Mouse (Mus musculus): ENCODE data around the gene Map3k3.
A peak's percentile ranks its signal among the peaks of the same experiment; 100 is the strongest.
"Not testable (repeated sequence)": the region's sequence is repeated elsewhere in the genome, so short reads cannot be mapped to it uniquely, and the experiment has no call there.

Map3k3 gene

GRCm38 (mm10) chr11:106193371-106194154 is 109.2 kb downstream of the Map3k3 start:
- peak; percentile 98 for DNase-seq (ENCODE audit: low read depth)

GRCm38 (mm10) chr11:106194155-106194541 is 109.7 kb downstream of the Map3k3 start:
- no peak for DNase-seq (ENCODE audit: low read depth)

GRCm38 (mm10) chr11:106194891-106195290 is 110.5 kb downstream of the Map3k3 start:
- no peak for DNase-seq (ENCODE audit: low read depth)

- DNase-seq (ENCODE audit: low read depth): peak; percentile 75
Observed at GRCm38 (mm10) chr11:106195341-106195740, 110.9 kb downstream of the Map3k3 start.

GRCm38 (mm10) chr11:106198277-106198676 is 113.9 kb downstream of the Map3k3 start:
- DNase-seq (ENCODE audit: low read depth): no peak

GRCm38 (mm10) chr11:106199997-106200396 is 115.6 kb downstream of the Map3k3 start:
- not testable (repeated sequence) for DNase-seq (ENCODE audit: low read depth)

- DNase-seq (ENCODE audit: low read depth): no peak
Observed at GRCm38 (mm10) chr11:106200756-106201155, 116.3 kb downstream of the Map3k3 start.

- no peak for DNase-seq (ENCODE audit: low read depth)
Observed at GRCm38 (mm10) chr11:106201337-106202122, 117.1 kb downstream of the Map3k3 start.

- no peak for DNase-seq (ENCODE audit: low read depth)
Observed at GRCm38 (mm10) chr11:106202123-106202465, 117.7 kb downstream of the Map3k3 start, which contains the start of gene Strada. Gene Strada (minus strand): TSS chr11:106202168.
